Mouse (Mus musculus): Measurements from ENCODE around the gene Tex22.

Gene Tex22

DNA sequence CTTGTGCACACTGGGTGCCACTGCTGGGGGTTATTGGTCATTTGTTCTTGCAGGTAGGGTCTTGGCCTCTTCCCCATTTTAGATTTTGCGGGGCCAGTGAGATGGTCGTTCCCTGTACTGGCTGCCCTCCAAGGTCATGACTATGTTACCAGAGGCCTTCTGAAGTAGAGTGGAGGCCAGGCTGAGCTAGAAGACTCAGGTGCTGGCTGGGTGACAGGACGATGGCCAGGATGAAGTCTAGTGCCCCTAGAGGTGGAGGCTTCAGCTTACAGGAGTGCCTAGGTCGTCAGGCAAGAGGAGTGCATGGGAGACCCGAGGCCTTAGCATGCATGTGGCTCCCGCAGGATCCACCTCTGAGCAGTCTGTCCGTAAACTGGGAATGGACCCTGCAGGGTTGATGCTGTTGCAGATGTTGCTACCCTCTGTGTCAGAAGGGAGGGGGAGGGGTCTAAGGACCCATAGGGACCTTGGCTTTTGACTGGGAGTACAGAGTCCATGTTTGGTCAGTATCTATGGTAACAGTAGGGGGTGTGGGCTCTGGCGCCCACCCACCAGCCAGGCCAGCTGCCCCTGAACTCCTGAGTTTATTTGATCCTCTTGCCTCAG lies 29.6 kb downstream of the Tex22 start:
- DNase-seq, result peak in 1 of 2 experiments; percentile 60

DNA sequence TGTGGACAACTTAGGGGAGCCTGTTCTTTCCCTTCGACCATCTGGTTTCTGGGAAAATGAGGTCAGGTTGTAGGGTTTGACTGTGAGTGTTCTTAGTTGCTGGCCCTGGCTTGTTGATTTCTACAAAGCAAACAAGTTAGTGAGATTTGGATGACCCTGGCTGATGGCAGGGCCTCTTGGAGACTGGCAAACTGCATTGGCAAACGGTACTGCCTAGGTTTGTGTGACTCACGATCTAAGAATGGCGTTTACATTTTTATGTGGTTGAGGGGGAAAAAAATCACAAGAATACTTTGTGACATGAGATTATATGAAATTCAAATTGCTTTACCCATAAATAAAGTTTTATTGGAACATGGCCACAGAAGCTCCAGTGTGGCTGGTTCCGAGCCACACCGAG lies 32.1 kb downstream of the Tex22 start:
- no peak for DNase-seq

DNA sequence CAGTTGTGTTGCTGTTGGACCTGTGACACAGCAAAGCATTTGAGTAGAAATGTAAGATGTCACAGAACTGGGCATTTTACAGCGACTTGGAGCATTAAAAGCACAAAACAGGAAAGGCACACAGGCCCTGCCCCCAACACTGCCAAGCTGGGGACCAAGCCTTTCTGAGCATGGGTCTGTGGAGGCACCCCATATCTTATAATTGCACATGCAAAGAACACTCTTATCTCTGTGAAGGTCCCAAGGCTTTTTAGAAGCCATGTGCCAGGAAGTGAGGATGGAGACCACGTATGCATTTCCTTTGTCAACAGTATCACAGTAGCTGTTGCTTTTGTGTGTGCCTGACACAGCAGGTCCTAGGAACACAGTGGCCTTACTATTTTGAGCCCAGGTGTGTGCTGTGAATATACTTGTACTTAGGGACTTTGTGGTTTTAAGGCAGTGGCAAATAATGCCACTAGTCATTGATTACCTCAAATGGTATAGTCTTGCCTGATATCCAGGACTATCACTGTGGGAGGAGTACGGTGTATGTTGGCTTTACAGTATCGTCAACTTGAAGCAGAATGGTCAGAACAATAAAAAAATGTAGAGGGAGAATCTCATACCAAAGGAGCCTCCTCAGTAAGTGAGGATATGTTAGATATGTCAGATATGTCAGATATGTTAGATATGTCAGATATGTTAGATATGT lies 33.3 kb downstream of the Tex22 start:
- DNase-seq, result no peak

DNA sequence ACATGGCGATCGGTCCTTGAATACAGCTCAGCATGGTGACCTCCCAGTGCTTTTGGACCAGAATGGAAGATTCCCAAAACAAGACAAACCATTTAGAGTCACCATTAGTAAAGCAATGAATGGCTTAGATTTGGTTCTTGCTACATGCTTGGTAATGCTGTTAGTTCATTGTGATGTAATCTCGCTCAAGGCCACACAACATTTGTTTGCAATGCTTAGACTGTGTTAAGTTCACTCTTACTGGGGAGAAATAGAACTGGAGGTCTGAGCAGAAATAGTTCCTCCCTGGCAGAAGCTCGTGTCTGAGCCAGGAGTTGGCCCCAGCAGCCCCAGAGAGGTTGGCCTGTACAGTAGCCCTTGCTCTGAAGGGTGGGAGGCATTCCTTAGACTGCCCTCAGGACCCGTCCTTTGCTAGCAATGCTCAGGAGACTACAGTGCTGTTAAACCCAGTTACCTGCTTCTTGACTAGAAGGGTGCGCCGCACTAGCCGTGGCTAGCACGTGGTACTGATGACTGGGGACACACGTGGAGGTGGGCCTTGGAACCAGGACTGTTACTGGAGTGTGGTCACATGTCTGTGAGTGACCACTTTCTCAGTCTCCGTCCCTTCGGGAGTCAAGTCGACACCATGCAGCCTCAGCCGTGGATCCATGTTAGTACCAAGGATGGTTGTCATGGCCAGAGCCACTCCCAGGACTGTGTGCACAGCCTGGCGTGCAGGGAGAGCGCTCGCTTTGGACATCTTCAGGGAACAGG lies 34.4 kb downstream of the Tex22 start:
- DNase-seq, result peak in 1 of 2 experiments; percentile 40

DNA sequence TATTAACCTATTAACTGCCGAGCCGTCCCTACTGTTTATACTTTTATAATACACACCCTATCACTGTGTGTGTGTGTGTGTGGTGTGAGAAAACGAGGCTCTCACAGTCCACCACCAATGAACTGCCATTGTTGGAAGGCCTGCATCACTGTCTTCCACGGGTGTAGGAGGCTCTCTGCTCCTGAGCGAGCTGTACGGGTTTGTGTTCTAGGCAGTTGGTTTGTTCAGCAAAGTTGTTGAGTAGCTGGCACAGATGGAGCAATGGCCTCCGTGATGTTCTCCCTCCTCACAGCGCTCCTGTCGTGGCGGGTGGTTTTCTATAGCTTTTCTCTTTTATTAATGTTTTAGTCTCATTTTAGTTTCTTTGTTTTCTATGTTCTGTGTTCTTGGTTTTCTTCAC lies 35.5 kb downstream of the Tex22 start:
- DNase-seq, result no peak

DNA sequence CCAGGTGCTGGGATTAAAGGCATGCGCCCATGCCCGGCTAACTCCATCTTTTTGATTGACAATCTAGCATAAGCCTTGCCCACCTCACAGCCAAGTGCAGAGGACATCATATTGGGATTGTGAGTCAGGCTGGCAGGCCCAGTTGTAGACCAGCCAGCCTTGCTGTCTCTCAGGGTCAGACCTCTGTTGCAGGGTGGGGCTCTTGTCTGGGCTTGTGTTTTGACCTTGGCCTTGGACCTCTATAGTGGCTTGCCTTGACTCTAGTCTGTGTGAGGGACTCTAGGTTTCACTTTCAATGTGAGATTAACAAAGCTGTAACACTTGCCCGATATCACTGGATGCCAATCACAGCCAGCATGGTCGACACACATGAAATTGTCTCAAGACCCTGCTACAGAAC lies 39.8 kb downstream of the Tex22 start:
- DNase-seq, result no peak

DNA sequence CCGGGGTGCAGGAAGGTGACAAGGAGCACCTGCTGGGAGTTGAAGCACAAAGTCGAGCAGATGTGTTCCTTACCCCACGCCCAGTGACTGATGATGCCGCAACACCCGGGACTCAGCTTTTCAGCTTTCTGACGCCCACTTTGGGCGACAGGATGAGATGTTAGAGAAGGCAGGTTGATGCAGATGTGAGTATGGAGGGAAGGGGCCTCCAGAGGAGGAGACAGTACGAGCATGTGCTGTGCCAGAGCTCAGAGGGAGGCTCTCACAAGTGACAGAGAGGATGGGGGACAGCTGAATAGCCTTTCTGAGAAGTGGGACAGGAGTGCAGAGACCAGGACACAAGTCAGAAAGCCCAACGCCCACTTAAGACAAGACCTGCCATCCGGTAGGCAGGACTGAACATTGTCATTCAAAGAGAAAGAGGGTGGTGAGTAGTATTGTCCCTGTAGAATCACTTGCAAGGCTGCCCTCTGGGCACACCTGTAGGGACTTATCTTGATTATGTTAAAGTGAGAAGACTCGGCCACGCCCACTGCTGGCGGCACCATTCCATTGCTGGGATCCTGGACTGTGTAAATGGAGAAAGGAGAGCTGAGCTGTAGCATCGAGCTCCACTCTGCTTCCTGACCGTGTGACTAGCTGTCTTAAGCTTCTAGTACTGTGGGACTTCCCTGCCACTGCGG lies 40.7 kb downstream of the Tex22 start:
- DNase-seq, result no peak

DNA sequence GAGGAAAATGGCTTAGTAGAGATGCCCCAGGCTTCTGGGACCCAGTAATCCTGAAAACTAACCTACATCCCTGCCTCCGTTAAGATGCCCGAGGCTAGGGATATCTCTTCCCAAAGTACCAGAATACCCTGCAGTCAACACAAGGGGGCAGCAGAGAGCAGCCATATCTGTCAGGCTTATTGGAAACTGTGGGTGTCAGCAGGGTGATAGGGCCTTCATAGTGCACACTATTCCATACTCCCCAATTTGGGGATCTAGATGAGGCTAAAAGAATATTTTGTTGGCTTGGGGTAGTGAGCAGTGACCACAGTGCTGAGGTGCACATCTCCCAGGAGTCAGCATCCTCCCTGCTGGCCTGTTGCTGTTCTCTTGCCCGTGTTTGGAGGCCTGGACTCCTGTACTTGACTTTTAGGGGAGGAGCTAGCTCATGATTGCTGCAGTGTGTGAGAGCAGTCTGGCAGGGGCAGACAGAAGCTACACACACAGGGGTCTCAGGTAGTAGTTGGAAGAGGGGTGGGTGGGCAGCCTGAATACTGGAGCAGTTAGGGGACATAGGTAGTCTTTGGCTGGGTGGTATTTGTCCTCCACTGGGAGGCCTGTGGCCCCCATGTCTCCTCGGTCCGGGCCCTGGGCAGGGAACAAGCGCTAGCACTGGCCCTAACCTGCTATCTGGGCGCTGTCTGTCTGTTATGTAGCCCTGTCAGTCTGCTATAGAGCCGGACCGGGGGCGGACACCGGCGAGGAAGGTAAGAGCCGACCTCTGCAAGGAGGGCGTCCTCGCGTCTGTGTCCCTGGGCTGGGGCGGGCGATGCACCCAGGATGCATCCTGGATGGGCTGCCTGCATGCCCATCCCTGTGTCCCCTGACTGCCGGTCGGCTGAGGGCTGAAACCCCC lies 45.5 kb downstream of the Tex22 start:
- peak; percentile 88 to 91 for DNase-seq

DNA sequence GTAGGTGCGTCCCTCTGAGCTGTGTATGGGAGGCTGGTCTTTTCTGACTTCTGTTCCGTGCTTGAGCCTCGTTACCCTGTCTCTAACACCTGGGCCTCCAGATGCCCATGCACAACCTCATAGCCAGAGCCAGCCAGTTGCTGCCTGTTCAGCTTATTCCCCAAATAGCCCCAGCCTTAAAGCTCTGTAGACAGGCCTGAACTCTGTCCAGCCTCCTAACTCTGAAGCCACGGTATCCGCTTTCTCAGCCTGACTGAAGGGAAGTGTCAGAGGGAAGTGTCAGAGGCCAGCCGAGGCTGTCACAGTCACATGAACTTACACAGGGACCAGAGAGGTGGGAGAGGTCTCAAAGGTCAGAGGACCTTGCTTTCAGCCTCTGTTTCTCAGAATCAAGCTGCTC lies 50.4 kb downstream of the Tex22 start:
- no peak for DNase-seq

DNA sequence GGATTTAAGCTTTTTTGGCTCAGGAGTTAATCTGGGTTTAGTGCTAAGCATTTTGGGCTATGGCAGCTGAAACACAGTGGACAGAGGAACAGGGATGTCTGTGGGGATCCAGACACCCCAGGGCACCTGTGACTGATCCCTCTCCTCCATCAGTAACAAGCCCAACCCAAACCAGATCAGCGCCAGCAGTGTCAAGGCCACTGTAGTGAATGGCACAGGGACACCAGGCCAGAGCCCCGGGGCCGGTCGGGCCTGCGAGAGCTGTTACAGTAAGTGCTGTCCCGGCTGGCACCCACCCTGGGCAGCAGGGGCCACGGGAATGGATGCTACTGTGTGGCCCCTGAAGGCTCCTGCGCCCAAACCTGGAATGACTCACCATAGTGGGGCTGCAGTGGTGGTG lies 56.4 kb downstream of the Tex22 start:
- no peak for DNase-seq

DNA sequence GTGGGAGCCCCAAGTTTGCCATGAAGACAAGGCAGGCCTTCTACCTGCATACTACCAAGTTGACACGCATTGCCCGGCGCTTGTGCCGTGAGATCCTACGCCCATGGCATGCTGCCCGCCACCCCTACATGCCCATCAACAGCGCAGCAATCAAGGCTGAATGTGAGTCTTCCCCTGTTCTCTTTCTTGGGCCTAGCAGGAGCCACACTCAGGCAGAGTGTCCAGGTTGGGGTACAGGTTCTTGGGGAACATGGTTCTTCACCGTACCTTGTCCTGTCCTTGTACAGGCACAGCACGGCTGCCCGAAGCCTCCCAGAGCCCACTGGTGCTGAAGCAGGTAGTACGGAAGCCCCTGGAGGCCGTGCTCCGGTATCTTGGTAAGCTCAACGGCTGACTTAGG lies 57.3 kb downstream of the Tex22 start:
- DNase-seq, result no peak

DNA sequence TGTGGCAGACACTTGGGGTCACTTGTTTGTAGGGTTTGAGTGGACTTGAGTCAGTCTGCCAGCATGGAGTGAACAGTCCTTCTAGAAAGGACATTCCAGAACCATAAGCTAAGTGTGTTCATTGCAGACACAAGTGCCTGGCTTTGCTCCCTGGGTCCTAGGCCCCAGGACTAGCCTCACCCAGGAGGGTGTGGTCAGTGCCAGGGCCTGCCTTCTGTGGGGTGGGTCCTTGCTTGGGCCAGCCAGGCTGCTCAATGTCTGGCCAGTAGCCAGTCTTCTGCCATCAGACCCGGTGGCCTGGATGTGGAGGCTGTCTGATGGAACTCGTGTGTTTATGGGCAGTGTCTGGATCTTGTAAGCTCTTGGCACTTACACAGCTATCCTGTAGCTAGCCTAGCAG lies 58.3 kb downstream of the Tex22 start:
- DNase-seq, result peak in 1 of 2 experiments; percentile 42

DNA sequence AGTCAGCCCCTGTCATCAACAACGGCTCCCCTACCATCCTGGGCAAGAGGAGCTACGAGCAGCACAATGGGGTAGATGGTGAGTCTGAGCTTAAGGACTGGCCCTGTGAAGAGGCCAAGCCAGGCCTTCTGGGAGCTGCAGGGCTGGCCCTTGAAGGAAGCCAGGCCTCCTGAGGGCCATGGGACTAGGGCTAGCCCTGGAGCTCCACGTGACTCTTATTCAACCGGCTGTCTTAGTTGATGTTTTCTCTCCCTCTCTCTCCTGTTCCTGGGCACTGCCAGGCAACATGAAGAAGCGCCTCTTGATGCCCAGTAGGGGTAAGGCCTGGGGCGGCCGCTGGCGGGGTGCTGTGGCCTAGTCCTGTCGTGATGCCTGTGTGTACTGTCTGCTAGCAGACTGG lies 59.0 kb downstream of the Tex22 start:
- DNase-seq, result no peak

DNA sequence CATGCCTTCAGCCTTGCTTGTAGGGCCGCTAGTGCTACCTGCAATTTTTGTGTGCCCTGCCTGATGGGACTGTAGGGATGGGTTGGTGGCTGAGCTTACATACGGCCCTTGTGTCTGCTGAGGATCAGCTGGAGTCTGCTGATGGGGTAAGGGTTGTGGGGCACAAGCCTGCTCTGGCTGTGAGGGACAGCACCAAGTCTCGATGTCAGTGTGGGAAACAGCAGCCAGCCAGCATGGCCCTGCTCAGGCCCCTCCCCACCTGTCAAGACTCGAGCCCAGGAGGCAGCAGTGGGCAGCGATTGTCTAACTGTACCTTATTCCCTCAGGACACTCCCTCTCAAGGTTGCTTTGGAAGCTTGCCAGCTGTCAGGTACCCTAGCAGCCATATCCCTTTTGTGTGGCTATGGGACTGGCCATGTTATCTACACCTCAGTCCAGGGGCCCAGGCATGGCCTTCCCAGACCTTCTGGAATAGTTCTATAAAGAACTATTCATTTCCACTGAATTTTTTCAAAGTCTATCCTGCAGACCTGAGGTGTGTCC lies 59.6 kb downstream of the Tex22 start:
- DNase-seq, result no peak

DNA sequence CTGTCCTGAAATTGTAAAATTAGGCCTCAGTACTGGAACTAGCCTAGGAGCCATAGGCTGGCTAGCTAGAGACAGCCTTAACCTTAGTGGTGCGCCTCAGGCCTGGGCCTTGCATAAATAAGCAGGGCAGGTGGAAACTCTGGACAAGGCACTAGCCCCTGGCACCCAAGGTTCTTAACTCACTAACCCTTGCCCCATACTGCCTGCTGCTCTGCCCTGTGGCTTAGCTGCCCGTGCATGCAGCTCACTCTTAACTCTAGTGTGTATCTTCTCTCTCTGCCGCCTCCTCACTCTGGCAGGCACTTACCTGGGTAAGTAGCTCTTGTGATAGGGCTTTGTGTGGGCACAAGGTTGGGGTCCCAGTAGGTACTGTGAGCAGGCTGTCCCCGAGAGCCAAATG lies 60.2 kb downstream of the Tex22 start:
- no peak for DNase-seq

DNA sequence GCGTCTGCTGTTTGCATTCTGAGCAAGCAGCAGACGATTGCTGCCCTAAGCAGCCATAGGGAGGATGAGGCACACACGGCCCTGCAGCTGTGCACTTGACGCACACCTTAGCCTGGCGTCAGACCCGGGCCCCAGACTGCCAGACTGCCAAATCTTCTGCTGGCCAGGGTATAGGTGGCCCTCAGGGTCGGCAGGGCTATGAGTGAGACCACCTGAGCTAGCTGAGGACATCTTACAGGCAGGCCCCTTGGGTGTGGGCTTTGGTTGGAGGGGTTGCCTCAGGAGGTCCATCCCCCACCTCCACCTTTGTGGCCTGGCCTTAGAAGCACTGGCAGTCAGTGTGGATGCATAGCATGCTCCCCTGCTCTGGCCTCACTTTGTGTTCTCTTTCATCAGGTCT lies 61.1 kb downstream of the Tex22 start:
- no peak for DNase-seq

DNA sequence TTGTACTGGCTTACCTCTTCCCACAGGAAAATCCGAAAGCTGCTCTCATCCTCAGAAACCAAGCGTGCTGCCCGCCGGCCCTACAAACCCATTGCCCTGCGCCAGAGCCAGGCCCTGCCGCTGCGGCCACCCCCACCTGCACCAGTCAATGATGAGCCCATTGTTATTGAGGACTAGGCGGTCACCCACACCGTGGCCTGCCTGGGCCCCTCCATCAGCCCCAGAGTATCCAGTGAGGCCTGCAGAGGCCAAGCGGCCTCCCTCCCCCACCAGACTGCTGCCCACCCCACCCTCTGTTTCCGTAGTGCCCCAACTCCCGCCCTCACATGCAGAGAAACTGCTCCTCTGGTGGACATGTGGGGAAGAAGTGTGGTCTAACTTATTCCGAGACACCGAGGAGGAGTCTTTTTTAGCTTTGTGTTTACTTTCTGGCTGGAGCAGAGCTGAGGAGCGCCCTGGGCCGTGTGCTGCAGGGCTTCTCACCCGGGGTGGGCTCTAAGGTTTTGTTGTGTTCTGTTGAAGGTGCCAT lies 62.3 kb downstream of the Tex22 start:
- no peak for DNase-seq

DNA sequence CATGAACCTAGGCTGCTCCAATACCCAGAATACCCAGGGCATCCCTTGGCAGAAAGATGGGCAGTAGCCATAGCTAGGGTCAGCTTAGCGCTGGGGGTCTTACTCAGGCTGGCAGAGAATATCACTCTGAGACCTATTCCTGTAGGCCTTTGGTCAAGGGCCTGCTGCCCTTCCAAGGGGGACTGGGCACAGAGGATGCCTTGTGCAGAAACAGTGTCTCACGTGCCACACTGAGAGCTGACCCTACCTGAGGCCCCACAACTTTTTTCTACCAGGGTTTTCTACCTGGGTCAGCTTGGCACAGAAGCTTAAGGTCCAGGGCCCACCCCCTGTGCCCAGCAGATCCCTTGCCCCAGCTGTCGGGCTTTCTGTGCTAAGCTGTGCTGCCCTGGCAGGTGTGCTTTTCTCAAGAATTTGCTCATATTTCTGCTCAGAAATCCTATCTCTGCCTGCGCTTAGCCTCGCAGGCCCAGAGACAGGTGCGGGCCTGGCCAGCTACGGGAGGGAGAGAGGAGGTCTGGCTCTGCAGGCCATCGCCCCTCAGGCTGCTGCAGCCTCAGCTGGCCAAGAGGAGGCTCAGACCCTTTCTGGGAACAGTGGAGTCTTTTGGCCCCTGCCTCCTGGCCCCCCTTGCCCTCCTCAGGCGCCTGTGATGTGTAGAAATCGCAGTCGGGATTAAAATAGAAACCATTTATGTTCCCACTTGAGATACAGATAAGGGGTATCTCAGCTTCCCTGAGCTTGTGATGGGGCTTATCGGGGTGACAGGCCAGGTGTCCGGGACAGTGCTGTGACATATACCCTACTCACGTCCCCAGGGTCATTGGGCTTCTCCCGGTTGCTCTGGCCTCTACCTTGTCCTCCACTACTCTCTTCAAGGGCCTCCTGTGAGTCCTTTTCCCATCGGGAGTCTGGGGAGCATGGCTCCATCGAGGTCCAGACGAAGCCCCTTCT lies 63.2 kb downstream of the Tex22 start:
- no peak for DNase-seq

DNA sequence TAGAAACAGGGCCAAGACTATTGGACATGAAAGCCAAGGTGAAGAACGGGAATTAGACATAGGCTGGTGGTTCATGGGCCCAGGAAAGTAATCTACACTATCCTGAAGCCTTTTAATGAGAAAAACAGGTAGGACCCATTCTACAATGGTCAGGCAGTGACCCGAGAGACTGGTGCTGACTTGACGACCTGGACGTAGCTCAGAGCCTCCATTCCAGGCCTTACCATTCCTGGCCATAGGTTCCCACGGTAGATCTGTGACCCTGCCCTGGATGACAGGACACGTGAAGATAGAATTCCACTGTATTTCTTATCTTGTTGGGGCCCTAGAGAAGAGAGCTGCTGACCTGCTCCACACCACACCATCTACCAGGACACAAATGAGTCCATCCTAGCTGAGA lies 64.0 kb downstream of the Tex22 start:
- no peak for DNase-seq
